In genomic region chr13:97053844-97054243, GRCm38 (mm10) we compare ENCODE assay signal across 15 mouse cellular contexts. TPM values are rescaled to one million over a fixed set of nuclear protein-coding genes. Genes with fewer than 3 reads are reported as not detected.
DNase-seq lines count a peak whose midpoint lies in the region; ATAC-seq and TF ChIP-seq lines count a peak whose summit lies in the region.
"Had no signal": no experiment of that assay in that cellular context is flagged by ENCODE, and none has a peak within 500 bp of the region (broad histone marks: within the 10 kb centered on the region; RNA-seq: fewer than 3 reads in every experiment).

No protein-coding gene starts in this region.

- H3K4me1 ChIP-seq in liver, adult 2 months (ENCODE audit: control insufficient read depth, insufficient read depth, low read length): no peaks in the 10 kb centered on the region
- no peaks in the 10 kb centered on the region for H3K4me1 ChIP-seq in intestine, embryonic 15.5 days (replicated peaks)
- H3K4me1 ChIP-seq: limb, embryonic 12.5 days had no signal

- no peak for TF ChIP-seq POLR2A in liver, adult 2 months (IDR thresholded peaks at IDR 0.05; ENCODE audit: extremely low read depth, insufficient read depth, low read length)

- no peak overlapping the region for H3K27ac ChIP-seq in liver, adult 2 months (replicated peaks; ENCODE audit: insufficient read depth, low read depth, low read length)
- H3K27ac ChIP-seq in intestine, embryonic 15.5 days: no peak overlapping the region
- H3K27ac ChIP-seq: limb, embryonic 12.5 days had no signal

- H3K79me2 ChIP-seq in liver, adult 2 months (ENCODE audit: control insufficient read depth, insufficient read depth, low read length): no peaks in the 10 kb centered on the region

- TF ChIP-seq CTCF in liver, adult 2 months (IDR thresholded peaks at IDR 0.05; ENCODE audit: low read depth, low read length): no peak

- no peaks in the 10 kb centered on the region for H3K9me3 ChIP-seq in intestine, embryonic 15.5 days
- H3K9me3 ChIP-seq: limb, embryonic 12.5 days had no signal

- H3K4me2 ChIP-seq in intestine, embryonic 15.5 days (replicated peaks): no peak overlapping the region
- H3K4me2 ChIP-seq: limb, embryonic 12.5 days had no signal

- peak; percentile 84 for DNase-seq in liver, adult 2 months (ENCODE audit: extremely low read depth, low read depth, low spot score)
- DNase-seq in liver: no peak
- DNase-seq in cerebellum, adult 11-12 months: peak; percentile 88
- peak; percentile 32 to 77 for DNase-seq in cerebellum, postnatal 4 days (ENCODE audit: low spot score in 2 of 2)
- DNase-seq in lung, postnatal 14 days: peak; percentile 55
- no peak for DNase-seq in gastrocnemius, postnatal 25 days
- no peak for DNase-seq in gastrocnemius, adult 18-20 months (ENCODE audit: low spot score)

- no peaks in the 10 kb centered on the region for H3K36me3 ChIP-seq in liver, adult 2 months (ENCODE audit: control insufficient read depth, insufficient read depth, low read length)
- no peaks in the 10 kb centered on the region for H3K36me3 ChIP-seq in intestine, embryonic 15.5 days
- H3K36me3 ChIP-seq: limb, embryonic 12.5 days had no signal

- peaks cover 8% of the 10 kb centered on the region; the same call in 1 of the 2 replicates for H3K27me3 ChIP-seq in liver, adult 2 months (ENCODE audit: control insufficient read depth, insufficient read depth, low read length)
- no peaks in the 10 kb centered on the region for H3K27me3 ChIP-seq in intestine, embryonic 15.5 days (replicated peaks)
- H3K27me3 ChIP-seq: limb, embryonic 12.5 days had no signal

- 18% methylated on average over 8 of the region's 8 CpGs for WGBS in liver, adult 2 months
- WGBS in intestine, embryonic 15.5 days: 74% methylated on average over 8 of the region's 8 CpGs

- no peak overlapping the region for H3K9ac ChIP-seq in liver, adult 2 months (ENCODE audit: low read depth, low read length)
- no peak overlapping the region for H3K9ac ChIP-seq in intestine, embryonic 15.5 days
- H3K9ac ChIP-seq: limb, embryonic 12.5 days had no signal

- H3K4me3 ChIP-seq in liver, adult 2 months (ENCODE audit: insufficient read depth, low read depth, low read length): no peak overlapping the region
- H3K4me3 ChIP-seq in intestine, embryonic 15.5 days (replicated peaks): no peak overlapping the region
- H3K4me3 ChIP-seq: erythroblast, embryonic 14.5 days; limb, embryonic 12.5 days had no signal

- ATAC-seq in intestine, embryonic 15.5 days: no peak

RNA-seq across cellular contexts. Expression of gene Fam169a, which starts 13.2 kb away (rescaled TPM):
- total RNA-seq in liver, adult 2 months (2014; rRNA removed): under 0.01 and 0.07 TPM in 2 replicates
- polyA plus RNA-seq in liver, adult 2 months (2012; rRNA removed): not detected in 2 replicates
- not detected for total RNA-seq in gastrocnemius, postnatal 25 days (2021)
- under 1 TPM in 1 of 2 experiments, not detected in 1; 0.05 TPM for total RNA-seq in gastrocnemius, adult 18-20 months (2021)
- polyA plus RNA-seq in intestine, embryonic 15.5 days (2015; fragmentation: Nextera tagmentation; extraction: Ambion mirVana): 2.1 and 2.4 TPM in 2 replicates

RNA-seq across cellular contexts. Expression of gene 1700029F12Rik, which starts 19.7 kb away (rescaled TPM):
- total RNA-seq in liver, adult 2 months (2014; rRNA removed): not detected in 2 replicates
- not detected in 2 replicates for polyA plus RNA-seq in liver, adult 2 months (2012; rRNA removed)
- total RNA-seq in gastrocnemius, postnatal 25 days (2021): not detected
- total RNA-seq in gastrocnemius, adult 18-20 months (2021): not detected
- not detected in 2 replicates for polyA plus RNA-seq in intestine, embryonic 15.5 days (2015; fragmentation: Nextera tagmentation; extraction: Ambion mirVana)
- total RNA-seq: megakaryocyte-erythroid progenitor cell, adult 5-6 weeks; MEL had no signal
- polyA plus RNA-seq: erythroblast, embryonic 14.5 days; heart, embryonic 16.5 days; large intestine, adult 2 months; limb, embryonic 12.5 days; neural tube, embryonic 14.5 days had no signal

RNA-seq across cellular contexts. Expression of gene Gm6169, which starts 45.2 kb away (rescaled TPM):
- not detected in 2 replicates for total RNA-seq in liver, adult 2 months (2014; rRNA removed)
- polyA plus RNA-seq in liver, adult 2 months (2012; rRNA removed): not detected in 2 replicates
- 1 to 10 TPM in 1 of 2 experiments, not detected in 1; 7.6 TPM for total RNA-seq in gastrocnemius, postnatal 25 days (2021)
- 1 to 10 TPM in 1 of 2 experiments, not detected in 1; 5.9 TPM for total RNA-seq in gastrocnemius, adult 18-20 months (2021)
- 3.8 and 3.9 TPM in 2 replicates for polyA plus RNA-seq in intestine, embryonic 15.5 days (2015; fragmentation: Nextera tagmentation; extraction: Ambion mirVana)
- polyA plus RNA-seq: erythroblast, embryonic 14.5 days had no signal

Comparison
In these comparisons a context has a peak if more than half of its experiments do, and no peak if none do; other contexts are left out.
1. DNase-seq: peak in liver, adult 2 months (single experiment), cerebellum, adult 11-12 months (single experiment), cerebellum, postnatal 4 days (2 of 2) and lung, postnatal 14 days (single experiment); none in liver (single experiment), gastrocnemius, postnatal 25 days (single experiment) and gastrocnemius, adult 18-20 months (single experiment).